Mouse (Mus musculus) naive thymus-derived CD4-positive, alpha-beta T cell, adult 2 months (primary cell): ENCODE measurements at regions not wholly inside any gene's neighbourhood (a gene's known extent, or its start where the extent isn't known, plus 50 kb on each side); places are given as distances from the start of the nearest gene placed in this dataset.

Experiments used
- DNase-seq: peaks from one replicate; pipeline ENCODE4 v3.0.0-alpha.2; 2011; ENCODE audit warnings: low read depth

DNA sequence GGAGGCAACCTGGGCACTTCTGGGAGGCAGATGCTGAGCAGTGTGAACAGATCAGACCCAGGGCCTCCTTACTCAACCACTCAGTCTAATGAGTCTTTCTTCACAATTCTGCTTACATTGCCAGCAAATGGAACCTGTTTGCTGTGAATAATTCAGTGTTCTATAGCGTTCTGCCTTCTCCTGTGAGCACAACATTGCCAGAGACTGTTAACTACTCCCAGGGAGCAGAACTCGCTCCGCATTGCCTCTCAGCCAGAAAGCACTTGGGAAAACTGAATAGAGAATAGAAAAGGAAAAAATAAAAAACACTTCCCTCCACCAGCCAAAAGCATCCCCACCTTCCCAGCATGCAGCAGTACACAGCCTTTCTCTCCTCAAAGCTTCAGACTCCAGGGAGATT is 51.5 kb downstream of the Aym1 start:
- DNase-seq = no peak

DNA sequence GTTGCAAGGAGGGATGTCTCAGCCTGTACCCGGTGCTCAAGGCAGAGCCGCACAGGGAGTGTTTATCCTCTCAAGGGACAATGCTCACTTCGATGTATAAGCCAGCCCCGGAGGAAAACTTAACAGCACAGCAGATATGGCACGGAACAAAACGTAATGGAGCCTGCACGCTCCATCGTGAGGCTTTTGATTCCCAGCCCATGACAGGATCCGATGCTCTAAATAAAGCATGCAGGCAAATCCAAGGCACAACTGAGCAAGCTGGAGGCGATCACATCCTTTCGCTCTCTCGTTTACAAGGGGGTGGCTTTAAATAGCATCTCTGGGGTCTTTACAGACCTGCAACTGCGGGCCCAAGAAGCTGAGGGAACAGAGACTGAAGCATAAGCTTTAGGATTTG is 53.9 kb downstream of the Aym1 start:
- DNase-seq = no peak

DNA sequence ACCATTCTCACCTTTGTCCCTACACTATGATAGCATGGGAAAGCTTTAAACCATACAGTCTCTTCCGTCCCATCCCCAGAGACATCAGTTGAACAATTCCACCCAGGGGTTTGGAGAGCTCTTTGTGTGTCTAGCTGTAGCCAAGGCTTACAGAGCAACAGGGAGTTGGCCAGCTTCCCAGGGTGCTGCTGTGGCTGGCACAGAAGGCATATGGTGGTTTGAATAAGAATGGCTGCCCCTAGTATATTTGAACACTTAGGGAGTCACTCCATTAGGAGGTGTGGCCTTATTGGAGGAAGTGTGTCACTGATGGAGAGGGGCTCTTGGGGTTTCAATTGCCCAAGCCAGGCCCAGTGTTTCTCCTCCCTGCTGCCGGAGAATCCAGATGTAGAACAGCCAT is 57.5 kb downstream of the Aym1 start:
- no peak for DNase-seq

DNA sequence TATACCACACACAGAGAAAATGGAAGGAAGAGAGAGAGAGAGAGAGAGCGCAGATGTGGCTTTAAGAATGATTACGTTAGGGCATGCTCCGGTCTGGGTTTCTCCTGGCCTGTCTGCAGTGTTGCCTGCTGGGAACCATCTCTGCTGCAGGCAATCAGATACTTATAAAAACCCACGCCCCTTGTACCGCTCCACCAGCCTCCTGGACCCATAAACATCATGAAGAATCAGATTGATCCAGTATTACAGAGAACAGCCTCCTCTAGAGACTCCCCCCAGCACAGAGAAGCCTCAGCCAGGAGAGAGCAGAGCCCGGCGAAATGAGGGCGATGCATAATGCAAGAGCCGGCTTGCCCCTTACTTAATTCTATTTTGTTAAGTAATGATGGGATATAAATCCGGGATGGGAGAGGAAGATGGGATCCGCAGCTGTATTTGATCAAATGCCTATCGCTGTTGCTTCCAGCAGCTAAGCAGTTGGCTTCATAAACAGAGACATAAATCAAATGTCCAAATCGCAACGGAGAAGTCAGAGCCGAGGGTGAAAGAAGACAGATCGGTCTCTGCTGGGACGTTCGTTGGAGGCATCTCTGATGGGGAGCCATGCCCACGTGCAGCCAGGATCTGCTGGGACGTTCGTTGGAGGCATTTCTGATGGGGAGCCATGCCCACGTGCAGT is 61.4 kb downstream of the Aym1 start:
- DNase-seq = no peak

DNA sequence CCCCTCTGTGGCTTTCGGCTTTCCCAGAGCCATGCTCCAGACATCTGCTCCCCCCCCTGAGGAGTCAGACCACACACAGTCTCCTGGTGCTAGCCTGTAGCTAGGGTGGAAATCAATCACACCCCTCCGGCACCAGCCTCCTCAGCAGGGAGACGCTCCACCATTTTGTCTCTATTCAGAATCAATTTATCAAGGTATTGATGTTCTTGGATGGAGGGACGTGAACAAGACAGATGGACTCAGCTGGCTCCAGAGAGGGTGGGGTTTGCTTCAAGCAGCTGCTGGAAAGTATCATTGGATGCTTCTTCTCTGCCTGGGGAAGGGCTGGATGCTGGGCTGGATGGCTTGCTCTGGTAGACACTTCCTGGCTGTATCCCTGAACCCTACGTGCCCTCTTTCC is 63.5 kb downstream of the Aym1 start:
- no peak for DNase-seq

DNA sequence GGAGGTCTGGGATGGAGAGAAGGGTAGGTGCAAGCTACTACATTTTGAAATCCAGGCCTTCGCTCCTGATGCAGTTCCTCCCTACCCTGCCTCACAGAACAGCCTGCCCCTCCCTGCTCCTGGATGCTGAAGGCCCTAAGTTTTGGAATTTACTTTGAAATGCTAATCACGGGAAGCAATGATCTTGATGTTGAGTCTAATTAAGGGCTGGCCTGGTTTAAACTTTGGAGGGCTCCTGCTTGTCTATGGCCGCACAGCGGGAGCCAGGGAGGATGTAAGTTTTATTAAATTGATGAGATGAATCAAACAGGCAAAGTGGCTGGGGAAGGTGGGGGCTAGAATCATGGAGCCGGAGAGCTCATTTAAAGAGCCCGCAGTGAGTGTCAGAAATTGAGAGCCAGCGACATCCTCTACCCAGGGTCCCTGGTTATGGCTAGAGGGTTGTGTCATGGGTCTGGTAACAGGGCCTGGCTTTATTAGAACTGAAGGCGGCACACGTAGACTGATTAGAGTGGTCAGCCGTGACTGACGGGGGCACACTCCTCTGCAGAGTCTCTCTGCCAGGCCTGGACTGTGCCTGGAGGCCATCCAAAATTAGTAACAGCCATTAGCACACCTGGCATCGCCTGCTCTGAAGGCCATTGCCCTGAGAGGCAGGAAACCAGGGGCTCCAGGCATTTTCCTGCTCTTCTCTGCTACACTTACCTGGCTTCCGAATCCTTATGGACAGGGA is 65.1 kb downstream of the Aym1 start:
- DNase-seq = no peak

DNA sequence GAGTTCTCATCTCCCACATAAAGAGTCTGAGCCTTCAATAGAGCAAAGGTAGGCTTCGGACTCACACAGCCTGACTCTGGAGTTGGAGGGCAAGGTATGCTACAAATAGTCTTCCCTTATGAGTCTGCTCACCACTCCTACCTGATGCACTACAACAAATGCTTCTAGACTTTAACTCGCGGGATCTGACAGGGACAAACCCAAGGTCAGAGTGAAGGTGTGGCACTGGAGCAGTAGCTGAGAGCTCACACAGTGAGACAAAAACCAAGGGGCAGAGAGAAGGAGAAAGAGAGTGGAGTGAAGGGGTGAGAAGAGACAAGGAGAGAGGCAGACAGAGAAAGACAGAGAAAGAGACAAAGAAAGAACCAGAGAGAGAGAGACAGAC is 65.6 kb downstream of the Aym1 start:
- DNase-seq = no peak

DNA sequence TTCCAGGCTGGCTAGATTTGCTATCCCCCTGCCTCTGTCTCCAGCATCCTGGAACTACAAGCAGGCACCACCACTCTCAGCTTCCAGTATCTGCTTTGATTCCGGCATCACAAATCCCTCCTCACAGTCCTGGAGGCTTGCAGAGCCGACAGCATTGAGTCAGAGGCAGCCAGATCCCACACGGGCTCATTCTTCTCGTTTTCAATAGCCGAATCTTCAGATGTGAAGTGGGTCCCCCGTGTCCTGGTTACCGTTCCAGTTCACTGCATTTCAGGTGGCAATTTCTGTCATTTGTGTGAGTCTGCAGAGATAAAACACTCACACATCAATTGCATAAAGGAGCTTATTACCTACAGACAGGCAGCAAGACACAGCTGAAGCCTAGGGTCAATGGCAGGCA is 62.4 kb upstream of the Wscd2 start:
- no peak for DNase-seq

DNA sequence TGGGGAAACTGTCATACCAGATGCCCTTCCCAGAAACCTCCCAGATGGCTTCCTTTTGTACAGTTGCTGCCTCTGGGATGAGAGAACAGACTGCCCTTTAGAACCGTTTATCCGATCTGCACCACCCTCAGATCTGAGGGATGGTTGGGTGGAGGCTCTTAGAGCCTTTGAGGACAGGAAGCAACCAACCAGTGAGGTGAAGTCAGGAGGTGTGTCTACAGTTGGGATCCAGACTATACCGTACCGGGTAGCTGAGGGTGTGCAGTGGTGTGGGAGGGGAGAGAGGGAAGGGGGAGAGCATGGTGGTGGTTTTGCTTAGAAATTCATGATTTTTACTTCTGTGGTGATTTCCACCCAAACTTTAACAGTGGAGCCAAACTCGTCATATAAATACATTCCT is 58.8 kb upstream of the Wscd2 start:
- peak; percentile 10 for DNase-seq

DNA sequence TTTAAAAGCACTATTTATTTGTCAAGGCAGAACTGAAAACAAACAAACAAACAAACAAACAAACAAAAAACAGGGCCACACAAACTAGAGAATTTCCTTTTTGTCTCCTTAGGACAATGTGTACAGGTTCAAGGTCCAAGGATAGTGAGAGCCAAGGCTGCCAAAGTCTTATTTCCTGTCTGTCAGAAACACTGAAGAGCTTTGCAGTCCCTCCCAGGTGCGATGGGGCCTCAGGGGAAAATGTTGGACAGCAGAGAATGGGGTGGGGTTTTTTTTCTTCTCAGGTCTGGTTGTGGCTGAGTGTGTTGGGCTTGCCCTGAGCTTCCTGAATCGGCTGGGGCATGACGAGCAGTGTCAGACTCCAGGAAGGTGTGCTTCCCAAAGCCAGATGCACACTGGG is 53.1 kb upstream of the Wscd2 start:
- no peak for DNase-seq
